Mouse (Mus musculus) lung, adult 10 weeks (tissue): Measurements from ENCODE around the gene Sprr2d. TPM values are rescaled to one million over a fixed set of nuclear protein-coding genes. Genes with fewer than 3 reads are reported as not detected.

ENCODE experiments used
- polyA plus RNA-seq: library from polyadenylated mRNA; stranded (reverse); fragments of 350-450 nt; fragmentation: Illumina TruSeq; extraction: RNeasy Lipid Tissue Mini Kit (QIAGEN cat#74804); gene quantifications from one replicate; pipeline ENCODE4 v1.2.3, GENCODE M21; 2014; ENCODE audit warnings: low read depth, low replicate concordance; ENCODE audit not compliant: insufficient read depth

The Sprr2d gene
- polyA plus RNA-seq, result not detected

GRCm38 (mm10) chr3:92338840-92339239 lies at the start of gene Sprr2d:
TSS of gene Sprr2d (plus strand) at chr3:92339140.

GRCm38 (mm10) chr3:92316320-92316719 lies 22.6 kb upstream of the Sprr2d start, which contains the start of gene Sprr2b:
TSS of gene Sprr2b (plus strand) at chr3:92316620.

DNA sequence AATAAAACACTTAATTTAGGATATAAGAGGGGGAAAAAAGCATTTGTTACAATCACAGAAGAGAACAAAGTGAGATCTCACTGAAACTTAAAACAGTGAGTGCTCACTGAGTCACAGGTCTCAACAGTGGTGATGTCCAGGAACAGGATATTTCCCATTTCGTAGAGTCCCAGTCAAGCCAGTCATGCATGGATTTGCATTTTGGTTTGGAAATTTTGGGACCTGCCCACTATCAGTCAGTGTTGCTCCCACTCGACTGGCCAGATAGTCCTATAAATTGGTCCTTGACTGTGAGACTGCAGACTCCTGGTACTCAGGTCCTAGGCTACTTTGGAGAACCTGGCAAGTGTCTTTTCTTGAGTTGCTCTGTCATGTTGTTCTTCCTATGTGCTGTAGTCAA lies 12.9 kb downstream of the Sprr2d start, which contains the start of gene Sprr2e:
Gene Sprr2e, plus strand, starts transcription at position 301 of the 400 bp plus-strand sequence.

GRCm38 (mm10) chr3:92364887-92365286 lies 25.9 kb downstream of the Sprr2d start, which contains the start of gene Sprr2f:
TSS of gene Sprr2f (plus strand) at chr3:92365187.

DNA sequence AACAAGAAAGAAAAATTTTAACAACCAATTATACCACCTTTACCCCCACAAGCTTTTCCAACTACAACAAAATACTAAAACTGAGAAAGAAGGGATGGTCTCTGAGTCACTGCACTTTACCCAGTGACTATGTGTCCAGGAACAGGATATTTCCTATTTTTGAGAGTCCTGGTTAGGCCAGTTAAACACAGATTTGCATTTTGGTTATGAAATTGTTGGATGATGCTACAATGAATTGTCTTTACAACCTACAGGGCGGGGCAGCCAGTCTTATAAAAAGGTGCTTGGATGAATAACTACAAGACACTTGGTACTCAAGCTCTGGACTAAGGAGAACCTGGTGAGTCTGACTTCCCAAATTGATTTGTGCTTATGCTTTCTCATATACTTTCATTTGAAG lies 46.4 kb downstream of the Sprr2d start, which contains the start of gene Sprr2h:
Gene Sprr2h, plus strand, starts transcription at position 301 of the 400 bp plus-strand sequence.

Other genes starting within 250 kb of the Sprr2d start
- gene Prr9, start 215.2 kb upstream of the Sprr2d start, polyA plus RNA-seq, result not detected
- not detected for gene Lelp1, start 196.4 kb upstream of the Sprr2d start, polyA plus RNA-seq
- gene Sprr2a1, start 123.3 kb upstream of the Sprr2d start, polyA plus RNA-seq, result not detected
- gene Sprr2a2, start 123.2 kb upstream of the Sprr2d start, polyA plus RNA-seq, result 0.51 TPM
- not detected for gene Sprr2a3, start 53.7 kb upstream of the Sprr2d start, polyA plus RNA-seq
- not detected for gene Sprr2b, start 22.5 kb upstream of the Sprr2d start, polyA plus RNA-seq
- gene Sprr2e, start 13.0 kb downstream of the Sprr2d start, polyA plus RNA-seq, result not detected
- not detected for gene Sprr2f, start 26.0 kb downstream of the Sprr2d start, polyA plus RNA-seq
- not detected for gene Sprr2h, start 46.5 kb downstream of the Sprr2d start, polyA plus RNA-seq
- not detected for gene Sprr2i, start 68.9 kb downstream of the Sprr2d start, polyA plus RNA-seq
- not detected for gene Sprr2j-ps, start 78.9 kb downstream of the Sprr2d start, polyA plus RNA-seq
- 3.0 TPM for gene Gm9774, start 90.3 kb downstream of the Sprr2d start, polyA plus RNA-seq
- not detected for gene Sprr2k, start 93.4 kb downstream of the Sprr2d start, polyA plus RNA-seq
- not detected for gene Sprr1b, start 99.6 kb downstream of the Sprr2d start, polyA plus RNA-seq
- not detected for gene Sprr3, start 119.6 kb downstream of the Sprr2d start, polyA plus RNA-seq
- gene Sprr1a, start 146.8 kb downstream of the Sprr2d start, polyA plus RNA-seq, result 3.2 TPM
- not detected for gene Sprr4, start 161.4 kb downstream of the Sprr2d start, polyA plus RNA-seq
- not detected for gene 2310046K23Rik, start 195.4 kb downstream of the Sprr2d start, polyA plus RNA-seq
- gene Ivl, start 234.6 kb downstream of the Sprr2d start, polyA plus RNA-seq, result 0.97 TPM
- gene Smcp, start 249.9 kb downstream of the Sprr2d start, polyA plus RNA-seq, result not detected